Mouse (Mus musculus) A20 (cell line): ENCODE data around the gene Slc30a10.

Source experiments
- DNase-seq: peaks from one replicate; pipeline ENCODE4 v3.0.0-alpha.2; 2011; ENCODE audit warnings: low read depth, low spot score

Gene Slc30a10

GRCm38 (mm10) chr1:185517566-185517965, 62.9 kb downstream of the Slc30a10 start:
- peak; percentile 66 for DNase-seq
